Mouse (Mus musculus): ENCODE data around the gene H2-M10.2. TPM values are rescaled to one million over a fixed set of nuclear protein-coding genes. Genes with fewer than 3 reads are reported as not detected.

Gene H2-M10.2
- not detected for polyA plus RNA-seq (2015; fragmentation: Illumina TruSeq; extraction: RNeasy Lipid Tissue Mini Kit (QIAGEN cat#74804); ENCODE audit: low read depth, low replicate concordance)

DNA sequence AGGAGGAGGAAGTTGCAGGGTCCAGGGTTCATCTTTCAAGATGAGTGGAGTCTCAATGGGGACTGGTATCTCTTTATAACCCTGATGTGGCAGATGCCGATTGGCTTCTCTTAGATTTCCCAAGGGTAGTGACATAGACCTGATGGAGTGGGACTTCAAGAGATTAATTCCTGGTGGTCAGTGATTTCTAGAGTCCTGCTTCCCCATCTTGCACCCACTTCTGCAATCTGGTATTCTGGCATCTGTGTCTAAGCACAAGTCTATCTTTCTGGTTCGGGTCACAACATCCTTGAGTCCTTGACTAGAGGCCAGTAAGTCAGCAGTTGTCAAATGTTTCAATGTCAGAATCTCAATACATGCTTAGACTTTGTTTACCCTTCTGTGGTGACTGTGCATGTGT, at the start of gene H2-M10.2:
Gene H2-M10.2 (minus strand): TSS at position 101 of the 400 bp plus-strand sequence.

DNA sequence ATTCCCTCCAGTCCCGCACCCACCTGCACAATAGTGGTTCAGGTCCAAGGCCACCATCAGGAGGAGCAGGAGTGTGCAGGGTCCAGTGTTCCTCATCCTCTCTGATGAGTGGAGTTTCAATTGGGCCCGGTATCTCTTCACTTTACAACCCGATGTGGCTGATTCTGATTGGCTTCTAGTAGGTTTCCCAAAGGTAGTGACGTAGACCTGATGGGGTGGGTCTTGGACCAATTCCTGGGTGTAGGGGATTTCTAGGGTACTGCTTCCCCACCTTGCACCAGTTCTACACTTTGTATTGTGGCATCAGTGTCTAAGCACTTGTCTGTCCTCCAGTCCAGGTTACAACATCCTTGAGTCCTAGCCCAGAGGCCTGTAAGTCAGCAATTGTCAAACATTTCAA, 39.8 kb upstream of the H2-M10.2 start, which contains the start of gene H2-M10.1:
Gene H2-M10.1 (minus strand): TSS at position 101 of the 400 bp plus-strand sequence.

DNA sequence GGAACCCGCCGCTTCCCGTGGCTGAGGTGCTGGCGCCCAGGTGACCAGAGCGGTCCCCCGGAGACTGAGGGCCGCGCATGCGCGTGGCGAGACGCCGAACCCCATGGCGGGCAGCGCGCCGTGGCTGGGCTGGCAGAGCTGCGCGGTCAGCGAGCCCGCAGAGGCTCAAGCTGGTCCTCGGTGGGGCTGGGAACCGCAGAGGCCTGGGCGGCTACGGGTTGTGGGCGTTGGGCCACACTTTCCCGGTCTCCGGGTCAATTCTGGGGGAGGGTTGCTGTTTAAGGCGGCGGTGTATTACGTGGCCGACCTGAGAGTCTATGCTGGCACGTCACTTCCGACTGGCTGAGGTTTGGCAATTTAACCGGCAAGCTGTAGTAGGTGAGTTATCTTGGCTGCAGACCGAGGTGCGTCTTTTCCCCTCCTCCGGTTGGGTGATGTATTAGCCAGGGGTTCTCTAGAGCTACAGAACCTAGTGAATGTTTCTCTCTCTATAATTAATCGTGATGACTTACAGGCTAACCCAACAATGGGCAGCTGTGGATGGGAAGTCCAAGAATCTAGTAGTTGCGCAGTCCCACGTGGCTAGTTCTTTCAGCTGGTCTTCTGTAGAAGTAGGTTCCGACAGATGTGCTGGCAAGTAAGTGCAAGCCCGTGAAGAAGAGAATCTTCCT, 14.6 kb downstream of the H2-M10.2 start, which contains the start of gene Trim39:
Gene Trim39 (minus strand): TSS at position 662 of the 671 bp plus-strand sequence.

DNA sequence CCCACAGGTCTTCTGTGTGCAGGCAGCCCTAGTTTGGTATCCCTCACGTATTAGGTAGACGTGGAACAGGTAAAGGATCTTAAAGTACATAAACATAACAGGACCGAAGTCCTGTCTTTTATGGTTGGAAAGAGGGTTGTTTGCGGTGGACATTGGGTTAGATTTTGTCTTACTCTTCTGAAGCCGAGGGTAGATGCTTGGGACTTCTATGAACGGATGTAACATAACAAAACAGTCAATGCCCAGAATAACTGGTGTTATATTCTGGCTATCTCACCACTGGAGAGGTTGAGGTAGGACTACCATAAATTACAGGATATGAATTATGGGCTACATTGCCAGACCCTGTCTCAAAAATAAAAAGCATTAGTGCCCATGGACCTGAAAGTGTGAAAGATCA, 28.3 kb downstream of the H2-M10.2 start, which contains the start of gene Rpp21:
Gene Rpp21 (minus strand): TSS at position 101 of the 400 bp plus-strand sequence.

Other genes starting within 250 kb of the H2-M10.2 start
- gene H2-T22, start 243.7 kb downstream of the H2-M10.2 start, polyA plus RNA-seq (2015; fragmentation: Illumina TruSeq; extraction: RNeasy Lipid Tissue Mini Kit (QIAGEN cat#74804); ENCODE audit: low read depth, low replicate concordance) = 35.7 TPM
- gene Gm6034, start 243.5 kb downstream of the H2-M10.2 start, polyA plus RNA-seq (2015; fragmentation: Illumina TruSeq; extraction: RNeasy Lipid Tissue Mini Kit (QIAGEN cat#74804); ENCODE audit: low read depth, low replicate concordance) = not detected
- gene Gm11127, start 228.1 kb downstream of the H2-M10.2 start, polyA plus RNA-seq (2015; fragmentation: Illumina TruSeq; extraction: RNeasy Lipid Tissue Mini Kit (QIAGEN cat#74804); ENCODE audit: low read depth, low replicate concordance) = 0.46 TPM
- gene Gm19684, start 164.8 kb downstream of the H2-M10.2 start, polyA plus RNA-seq (2015; fragmentation: Illumina TruSeq; extraction: RNeasy Lipid Tissue Mini Kit (QIAGEN cat#74804); ENCODE audit: low read depth, low replicate concordance) = not detected
- not detected for gene Gm7030, start 157.1 kb downstream of the H2-M10.2 start, polyA plus RNA-seq (2015; fragmentation: Illumina TruSeq; extraction: RNeasy Lipid Tissue Mini Kit (QIAGEN cat#74804); ENCODE audit: low read depth, low replicate concordance)
- not detected for gene Gm8909, start 118.0 kb downstream of the H2-M10.2 start, polyA plus RNA-seq (2015; fragmentation: Illumina TruSeq; extraction: RNeasy Lipid Tissue Mini Kit (QIAGEN cat#74804); ENCODE audit: low read depth, low replicate concordance)
- gene H2-T3, start 96.2 kb downstream of the H2-M10.2 start, polyA plus RNA-seq (2015; fragmentation: Illumina TruSeq; extraction: RNeasy Lipid Tissue Mini Kit (QIAGEN cat#74804); ENCODE audit: low read depth, low replicate concordance) = not detected
- gene Rpp21, start 28.4 kb downstream of the H2-M10.2 start, polyA plus RNA-seq (2015; fragmentation: Illumina TruSeq; extraction: RNeasy Lipid Tissue Mini Kit (QIAGEN cat#74804); ENCODE audit: low read depth, low replicate concordance) = 54.9 TPM
- 23.8 TPM for gene Trim39, start 14.2 kb downstream of the H2-M10.2 start, polyA plus RNA-seq (2015; fragmentation: Illumina TruSeq; extraction: RNeasy Lipid Tissue Mini Kit (QIAGEN cat#74804); ENCODE audit: low read depth, low replicate concordance)
- gene H2-M10.1, start 39.7 kb upstream of the H2-M10.2 start, polyA plus RNA-seq (2015; fragmentation: Illumina TruSeq; extraction: RNeasy Lipid Tissue Mini Kit (QIAGEN cat#74804); ENCODE audit: low read depth, low replicate concordance) = not detected
- not detected for gene H2-M10.3, start 81.9 kb upstream of the H2-M10.2 start, polyA plus RNA-seq (2015; fragmentation: Illumina TruSeq; extraction: RNeasy Lipid Tissue Mini Kit (QIAGEN cat#74804); ENCODE audit: low read depth, low replicate concordance)
- gene H2-M10.4, start 175.8 kb upstream of the H2-M10.2 start, polyA plus RNA-seq (2015; fragmentation: Illumina TruSeq; extraction: RNeasy Lipid Tissue Mini Kit (QIAGEN cat#74804); ENCODE audit: low read depth, low replicate concordance) = not detected

Data from brain, adult 10 weeks (tissue).